Mouse (Mus musculus) c-Kit-positive CD71-positive TER-119-negative erythroid progenitor cells, embryonic 14.5 days (primary cell): ENCODE data around the gene Fkbp4.

Source experiments
- DNase-seq: peaks from one replicate; pipeline ENCODE4 v3.0.0-alpha.2; 2013; ENCODE audit warnings: low read depth

The Fkbp4 gene

DNA sequence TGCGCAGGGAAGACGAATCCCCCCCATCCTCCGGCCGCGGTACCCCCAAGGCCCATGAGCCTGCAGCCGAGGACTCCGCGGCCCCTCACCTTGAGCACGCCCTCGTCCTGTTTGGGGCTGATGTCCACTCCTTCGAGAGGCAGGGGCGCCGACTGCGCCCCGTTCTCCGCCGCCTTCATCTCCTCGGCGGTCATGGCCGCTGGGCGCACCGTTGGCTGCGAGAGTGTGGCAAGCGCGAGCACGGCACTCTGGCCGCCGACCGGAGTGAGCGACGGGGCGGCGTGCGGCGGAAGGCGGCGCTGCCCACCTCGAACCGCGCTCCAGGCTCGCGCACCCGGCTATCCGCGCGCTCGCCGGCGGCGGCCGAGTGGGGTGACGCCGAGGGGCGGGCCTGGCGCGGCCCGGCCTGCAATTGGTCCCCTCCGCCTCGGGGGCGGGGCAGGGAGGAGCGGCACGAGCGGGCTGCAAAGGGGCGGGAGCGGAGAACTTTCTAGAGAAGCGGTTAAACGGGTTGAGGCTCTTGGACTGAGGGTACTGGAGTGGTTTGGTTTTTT is at the start of gene Fkbp4:
Fkbp4 (minus strand) TSS at position 361 of the 554 bp plus-strand sequence.
- peak; percentile 84 for DNase-seq

DNA sequence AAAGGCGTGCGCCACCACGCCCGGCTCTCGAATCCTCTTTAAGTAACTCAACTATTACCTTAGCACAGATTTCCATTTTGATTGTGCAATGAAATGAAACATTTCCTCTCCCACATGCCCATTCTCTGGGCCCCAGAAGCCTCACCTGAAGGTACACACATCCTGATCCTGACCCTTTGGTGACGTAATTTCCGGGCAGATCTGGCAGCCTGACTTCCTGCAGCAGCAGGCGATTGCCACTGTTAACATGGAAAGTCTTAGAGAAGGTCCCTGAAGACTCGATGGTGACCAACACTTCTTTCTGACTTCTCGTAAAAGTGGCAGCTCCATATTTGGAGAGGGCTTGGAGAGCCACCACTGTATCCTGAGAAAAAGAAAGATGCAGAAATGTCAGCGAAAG is 49.3 kb upstream of the Fkbp4 start:
- no peak for DNase-seq

DNA sequence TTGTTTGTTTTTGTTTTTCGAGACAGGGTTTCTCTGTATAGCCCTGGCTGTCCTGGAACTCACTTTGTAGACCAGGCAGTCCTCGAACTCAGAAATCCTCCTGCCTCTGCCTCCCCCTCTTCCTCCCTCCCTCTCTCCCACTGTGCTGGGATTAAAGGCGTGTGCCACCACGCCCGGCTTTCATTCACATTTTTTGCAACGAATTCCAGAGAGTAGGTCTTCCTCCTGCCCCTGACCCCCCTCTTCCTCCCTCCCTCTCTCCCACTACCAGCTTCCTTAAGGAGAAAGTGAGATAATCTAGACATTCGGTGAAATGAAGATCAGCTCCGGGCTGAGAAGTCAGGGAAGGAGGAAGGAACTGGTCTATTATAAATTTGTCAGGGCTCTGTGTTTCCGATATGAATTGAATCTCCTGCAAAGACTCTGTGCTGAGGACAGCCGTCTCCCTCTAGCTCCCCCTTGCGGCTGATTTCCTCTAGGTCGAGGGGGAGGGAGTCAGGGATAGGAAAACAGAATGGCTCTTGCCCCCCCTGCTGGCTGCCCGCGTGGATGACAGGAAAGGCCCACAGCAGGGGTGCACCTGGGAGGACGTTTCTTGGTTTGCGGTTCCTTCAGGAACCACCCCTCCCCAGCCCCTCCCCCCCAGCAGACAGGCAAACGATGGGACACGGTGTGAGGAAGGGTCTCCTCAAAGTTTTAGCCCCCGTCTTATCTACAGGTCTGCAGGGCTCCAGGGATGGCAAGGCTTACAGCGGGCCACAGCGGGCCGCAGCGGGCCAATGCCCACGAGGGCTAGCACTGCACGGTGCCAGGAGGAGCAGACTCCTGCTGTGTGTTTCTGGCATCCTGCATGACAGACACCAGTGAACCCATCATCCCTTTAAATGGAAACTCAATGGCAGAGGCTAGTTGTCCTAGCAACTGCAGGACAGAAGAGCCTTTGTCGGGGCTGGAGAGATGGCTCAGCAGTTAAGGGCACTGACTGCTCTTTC is 41.3 kb upstream of the Fkbp4 start:
- peak; percentile 88 for DNase-seq

DNA sequence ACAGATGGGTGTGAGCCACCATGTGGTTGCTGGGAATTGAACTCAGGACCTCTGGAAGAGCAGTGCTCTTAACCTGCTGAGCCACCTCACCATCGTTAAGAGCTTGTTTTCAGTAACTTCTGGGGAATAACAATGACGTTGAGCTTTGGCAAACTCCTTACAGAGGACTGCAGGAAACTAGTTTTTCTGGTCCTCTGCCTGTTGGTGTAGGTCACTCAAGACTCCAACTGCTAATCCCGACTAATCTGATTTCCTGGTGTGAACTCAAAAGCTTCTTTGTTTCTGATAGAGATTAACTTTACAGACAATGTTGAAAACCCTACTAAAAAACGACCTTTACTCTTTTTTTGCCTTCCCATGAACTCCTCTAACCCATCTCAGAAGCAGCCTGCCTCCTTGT is 39.0 kb upstream of the Fkbp4 start:
- DNase-seq: no peak

DNA sequence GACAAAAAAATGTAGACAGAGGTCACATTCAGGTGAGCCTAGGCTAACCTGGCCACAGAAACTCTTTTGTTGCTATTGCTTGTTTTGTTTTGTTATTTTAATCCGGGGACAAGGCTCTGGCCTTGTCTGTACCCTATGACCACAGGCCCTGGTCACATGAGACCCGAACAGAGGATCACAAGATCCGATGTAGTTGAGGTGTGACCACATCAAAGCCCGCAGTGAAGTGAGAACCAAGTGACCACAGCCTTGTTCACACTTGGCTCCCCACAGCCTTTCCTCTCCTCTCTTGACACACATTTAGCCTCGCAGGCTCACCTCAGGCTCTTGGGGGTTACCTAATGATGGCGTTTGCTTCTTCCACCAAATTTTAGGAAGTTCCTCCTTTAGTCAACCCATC is 35.6 kb upstream of the Fkbp4 start:
- DNase-seq: no peak

DNA sequence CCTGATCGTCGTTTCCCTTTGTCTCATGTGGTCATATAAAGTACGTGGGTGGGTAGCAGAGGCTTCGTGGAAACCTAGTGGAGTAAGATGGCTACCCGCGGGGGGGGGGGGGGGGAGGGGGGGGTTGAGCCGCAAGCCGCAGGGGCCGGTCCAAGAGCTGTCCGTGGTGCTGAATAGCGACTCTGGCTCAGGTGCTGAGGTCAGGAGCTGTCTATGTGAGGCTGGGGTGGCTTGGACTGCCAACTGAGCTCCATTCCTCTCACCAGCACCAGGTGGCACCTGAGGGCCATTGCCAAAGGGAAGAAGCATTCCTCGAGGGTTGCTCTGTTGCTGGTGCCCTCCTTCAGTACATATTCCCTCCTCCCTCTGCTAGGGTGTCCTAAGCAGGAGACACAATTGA is 31.0 kb upstream of the Fkbp4 start:
- peak; percentile 40 for DNase-seq

DNA sequence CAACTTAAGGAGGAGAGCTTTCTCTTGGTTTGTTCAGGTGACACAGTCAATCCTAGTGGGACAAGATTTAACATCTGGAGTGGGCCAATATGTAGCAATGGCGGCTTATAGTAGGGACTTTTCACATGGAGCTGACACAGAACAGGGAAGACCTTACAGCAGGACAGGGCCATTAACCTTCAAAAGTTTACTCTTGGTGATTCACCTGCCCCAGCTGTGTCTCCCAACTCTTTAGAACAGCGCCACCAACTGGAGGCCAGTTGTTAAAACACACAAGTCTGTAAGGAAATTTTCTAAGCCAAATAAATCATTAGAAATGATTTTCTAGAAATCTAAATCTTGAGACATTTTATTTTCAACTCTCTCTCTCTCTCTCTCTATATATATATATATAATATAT is 28.8 kb upstream of the Fkbp4 start:
- DNase-seq: peak; percentile 44

DNA sequence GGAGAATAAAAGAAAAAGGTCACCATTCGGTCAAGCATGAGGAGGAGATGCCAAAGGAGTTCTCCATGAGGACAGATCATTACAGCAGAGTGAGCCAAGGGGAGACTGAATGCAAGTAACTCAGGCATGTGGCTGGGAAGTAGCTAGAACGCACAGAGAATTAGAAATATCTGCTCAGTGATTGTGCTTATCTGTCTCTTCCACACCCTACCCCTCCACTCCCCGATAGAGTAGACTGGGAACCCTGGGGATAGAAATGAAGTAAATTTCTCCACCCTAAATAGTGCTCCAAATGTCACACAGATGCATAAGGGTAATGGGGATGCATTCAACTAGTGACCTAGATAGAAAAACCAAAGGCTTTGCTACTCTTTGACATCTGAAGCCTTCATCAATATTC is 28.1 kb upstream of the Fkbp4 start:
- peak; percentile 40 for DNase-seq

DNA sequence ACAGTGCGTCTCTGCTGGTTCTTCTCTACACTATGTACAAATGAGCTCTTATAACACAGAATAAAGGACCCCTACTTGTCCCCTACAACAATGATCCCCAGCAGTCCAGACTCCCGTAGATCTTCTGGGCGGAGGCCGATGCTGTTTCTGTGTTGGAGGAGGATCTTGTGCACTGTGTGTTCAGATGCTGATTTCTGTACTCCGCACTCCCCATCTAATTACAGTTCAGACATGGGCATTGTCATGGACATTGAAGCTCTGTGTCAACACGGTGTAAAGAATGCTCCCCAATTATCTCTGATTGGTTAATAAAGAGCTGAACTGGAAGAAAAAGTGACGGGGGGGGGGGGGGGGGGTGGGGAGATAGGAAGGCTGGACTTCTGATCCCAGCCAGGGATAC is 27.6 kb upstream of the Fkbp4 start:
- DNase-seq: no peak

DNA sequence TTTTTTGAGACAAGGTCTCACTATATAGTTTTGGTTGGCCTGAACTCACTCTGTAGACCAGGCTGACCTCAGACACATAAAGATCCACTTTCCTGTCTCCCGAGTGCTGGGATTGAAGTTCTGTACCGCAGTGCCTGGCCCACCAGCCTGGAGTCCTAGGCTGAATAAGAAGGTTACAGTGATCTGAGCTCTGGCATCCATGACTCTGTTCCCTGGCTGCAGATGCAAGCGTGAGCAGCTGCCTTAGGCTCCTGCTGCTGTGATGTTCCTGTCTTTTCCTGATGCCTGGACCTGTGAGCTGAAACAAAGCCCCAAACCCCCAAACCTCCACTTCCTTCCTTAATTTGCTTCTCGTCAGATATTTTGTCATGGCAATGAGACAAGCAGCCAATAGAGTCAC is 26.5 kb upstream of the Fkbp4 start:
- no peak for DNase-seq

DNA sequence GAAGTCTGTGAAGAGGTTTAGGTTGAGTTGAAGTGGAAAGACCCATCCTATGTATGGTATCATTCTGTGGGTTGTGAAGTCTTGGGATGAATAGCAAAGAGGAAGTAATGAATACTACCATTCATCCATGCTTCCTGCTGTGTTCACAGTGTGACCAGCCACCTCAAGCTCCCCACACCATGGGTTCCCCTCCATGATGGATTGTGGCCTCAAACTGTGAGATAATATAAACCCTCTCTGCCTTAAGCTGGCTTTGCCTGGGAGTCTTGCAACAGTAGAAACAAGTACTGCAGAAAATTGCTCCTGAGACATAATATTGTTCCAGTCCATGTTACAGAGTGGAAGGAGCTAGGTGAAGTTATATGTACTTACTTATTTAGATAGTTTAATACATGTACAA is 23.1 kb upstream of the Fkbp4 start:
- no peak for DNase-seq

DNA sequence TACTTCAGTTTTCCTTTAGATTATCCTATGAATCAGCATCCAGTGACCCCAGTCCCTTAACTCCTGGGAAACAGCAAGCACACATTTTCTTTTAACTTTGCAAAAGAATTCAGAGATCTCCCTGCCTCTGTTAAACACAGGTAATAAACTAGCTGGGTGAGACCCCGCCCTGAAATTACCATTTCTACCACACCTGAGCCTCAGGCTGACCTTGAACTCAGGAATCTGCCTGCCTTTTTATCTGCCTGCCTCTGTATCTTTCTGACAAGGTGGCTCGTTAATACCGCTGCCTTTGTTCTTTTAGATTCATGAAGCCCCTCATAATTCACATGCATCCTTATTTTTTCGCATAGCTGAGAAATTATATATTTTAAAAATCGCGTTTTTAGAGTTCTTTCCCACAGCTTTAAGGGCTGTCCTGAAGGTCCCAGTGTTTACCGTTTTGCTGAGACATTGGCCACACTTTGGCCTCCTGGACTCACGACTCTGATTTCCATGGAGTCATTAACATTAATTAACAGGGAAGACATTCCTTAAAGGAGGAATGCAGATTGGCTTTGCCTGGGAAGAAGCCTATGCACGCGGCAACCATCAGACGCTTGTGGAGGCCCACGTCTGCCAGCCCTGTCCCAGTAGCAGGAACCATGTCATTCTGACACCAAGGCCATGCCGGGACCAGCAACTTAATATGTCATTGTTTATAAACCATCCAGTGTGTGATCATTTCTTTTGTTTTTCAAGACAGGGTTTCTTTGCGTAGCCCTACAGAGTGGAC is 22.4 kb upstream of the Fkbp4 start:
- no peak for DNase-seq

DNA sequence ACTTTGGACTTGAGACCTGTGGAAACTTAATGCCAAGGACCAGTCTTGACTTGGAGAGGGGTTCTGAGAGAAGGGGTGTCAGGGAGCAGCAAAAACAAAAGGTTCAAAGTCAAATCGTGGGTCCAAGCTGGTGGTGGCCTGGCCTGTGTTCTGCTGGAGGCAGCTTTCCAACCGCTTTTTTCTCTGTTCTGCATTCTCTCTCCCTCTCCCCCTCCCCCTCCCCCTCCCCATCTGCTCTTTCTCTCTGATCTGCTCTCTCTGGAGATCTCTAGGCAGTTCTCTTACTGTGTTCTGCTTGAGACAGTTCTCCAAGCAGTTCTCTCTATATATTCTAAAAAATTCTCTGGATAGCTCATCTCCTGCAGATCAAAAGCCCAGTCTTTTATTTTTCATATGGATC is 21.8 kb upstream of the Fkbp4 start:
- DNase-seq: no peak

DNA sequence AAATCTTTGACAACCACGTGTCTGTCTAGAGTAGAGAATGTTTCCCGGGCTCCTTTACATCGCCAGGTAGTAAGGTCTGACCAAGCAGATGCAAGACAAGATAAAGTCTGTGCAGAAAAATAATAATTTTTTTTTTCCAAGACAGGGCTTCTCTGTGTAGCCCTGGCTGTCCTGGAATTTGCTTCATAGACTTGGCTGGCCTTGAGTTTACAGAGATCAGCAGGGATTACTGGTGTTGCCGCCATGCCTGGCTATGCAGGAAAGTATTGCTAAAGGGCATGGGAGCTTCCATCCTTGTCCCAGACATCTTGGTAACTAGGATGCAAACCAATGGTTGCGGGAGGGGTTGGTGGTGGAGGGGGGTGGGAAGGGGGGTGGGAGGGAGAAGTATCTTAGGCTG is 18.7 kb upstream of the Fkbp4 start:
- DNase-seq: no peak

DNA sequence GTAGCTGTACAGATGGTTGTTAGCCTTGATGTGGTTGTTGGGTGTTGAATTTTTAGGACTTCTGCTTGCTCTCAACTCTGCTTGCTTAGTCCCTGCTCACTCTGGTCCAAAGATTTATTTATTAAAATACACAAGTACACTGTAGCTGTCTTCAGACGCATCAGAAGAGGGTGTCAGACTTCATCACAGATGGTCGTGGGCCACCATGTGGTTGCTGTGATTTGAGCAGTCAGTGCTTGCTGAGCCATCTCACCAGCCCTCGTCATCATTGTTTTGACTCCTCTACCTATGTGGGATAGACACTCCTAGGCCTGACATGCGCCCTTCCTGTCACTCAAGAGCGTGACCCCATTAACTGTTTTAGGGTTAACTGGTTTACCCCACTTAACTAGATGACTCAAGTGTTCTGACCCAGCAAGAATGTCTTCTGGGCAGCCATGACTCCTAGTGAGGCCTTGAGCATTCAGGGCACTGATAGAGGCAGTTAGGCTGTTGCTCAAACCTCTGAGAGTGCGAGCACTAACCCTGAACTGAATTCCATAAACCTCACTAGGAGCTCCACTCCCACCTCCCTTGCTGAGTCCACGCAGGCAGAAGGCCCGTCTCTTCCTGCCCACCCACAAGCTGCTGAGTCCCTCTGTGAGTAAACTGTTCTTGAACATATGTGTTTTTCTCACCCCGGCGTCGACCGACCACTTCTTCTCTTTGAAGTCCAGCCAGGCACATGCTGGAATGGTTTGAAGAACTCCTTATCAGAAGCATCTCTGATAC is 17.5 kb upstream of the Fkbp4 start:
- no peak for DNase-seq

DNA sequence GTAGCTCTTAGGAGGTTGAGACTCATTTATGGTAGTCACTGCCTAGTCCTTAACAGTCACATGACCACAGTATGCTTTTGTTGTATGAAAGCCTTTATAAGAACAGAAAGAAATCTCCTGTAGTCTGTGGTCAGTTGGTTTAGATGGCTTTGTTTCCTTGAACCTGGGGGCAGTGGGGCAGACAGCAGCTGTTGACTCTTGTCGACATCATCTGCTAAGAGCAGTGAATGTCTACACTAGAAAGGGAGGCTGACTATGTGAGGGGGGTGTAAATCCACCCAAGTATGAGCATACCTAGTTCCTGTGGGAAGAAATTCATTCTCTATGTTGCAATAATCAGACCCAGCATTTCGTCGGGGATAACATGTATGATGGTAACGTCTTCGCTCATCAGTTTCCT is 8.6 kb upstream of the Fkbp4 start:
- no peak for DNase-seq

DNA sequence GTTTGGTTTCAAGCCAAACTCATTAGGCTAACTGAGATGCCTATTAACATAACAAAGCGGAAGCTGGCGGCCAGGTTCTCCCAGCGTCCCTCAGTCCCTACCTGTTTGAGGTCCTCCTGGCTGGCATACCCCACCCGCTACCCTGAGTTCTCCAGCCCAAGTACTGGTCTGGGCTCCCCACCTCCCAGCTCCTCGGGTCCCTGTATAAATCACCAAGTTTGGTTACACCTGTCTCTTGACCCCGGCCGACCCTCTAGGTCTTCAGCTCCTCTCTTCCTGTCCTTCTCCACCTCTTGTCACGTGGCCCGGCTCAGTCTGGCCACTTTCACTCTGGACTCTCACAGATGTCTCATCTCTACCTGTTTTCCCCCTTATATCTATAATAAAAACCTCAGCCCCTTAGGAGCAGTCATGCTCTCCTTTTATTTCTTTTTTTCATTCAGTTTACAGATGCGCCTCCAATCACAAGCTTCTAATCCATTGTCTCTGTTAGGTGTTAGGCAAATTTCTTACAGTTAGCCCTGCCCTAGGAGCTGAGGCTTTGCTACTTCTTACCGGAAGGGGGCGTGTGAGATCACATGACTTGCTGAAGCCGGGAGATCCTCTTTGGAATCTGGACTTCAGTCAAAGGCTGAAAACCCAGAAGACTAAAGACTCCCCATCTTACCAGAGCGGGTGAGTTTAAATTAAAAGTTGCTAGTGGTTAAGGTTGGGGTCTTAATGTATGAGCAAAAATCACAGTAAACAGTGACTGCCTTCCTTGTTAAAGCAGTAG is 7.5 kb upstream of the Fkbp4 start:
- DNase-seq: no peak

DNA sequence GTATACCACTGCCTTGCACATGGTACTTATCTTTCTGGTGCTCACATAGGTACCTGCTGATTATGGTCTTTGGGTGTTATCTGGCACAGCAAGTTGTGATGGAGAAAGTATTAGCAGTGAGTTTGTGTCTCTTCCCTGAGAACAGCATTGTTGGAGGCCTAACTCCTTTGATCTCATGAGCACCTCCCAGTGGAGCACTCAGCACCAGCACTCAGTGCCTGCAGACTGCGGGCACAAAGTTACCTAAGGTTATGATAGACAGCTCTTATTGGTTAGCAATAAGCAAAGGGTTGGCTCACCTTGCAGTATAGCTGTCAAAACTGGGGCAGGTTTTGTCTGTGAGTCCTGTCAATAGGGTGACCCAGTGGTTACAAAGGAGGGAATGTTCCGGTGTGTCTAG is 1.8 kb upstream of the Fkbp4 start:
- DNase-seq: no peak

DNA sequence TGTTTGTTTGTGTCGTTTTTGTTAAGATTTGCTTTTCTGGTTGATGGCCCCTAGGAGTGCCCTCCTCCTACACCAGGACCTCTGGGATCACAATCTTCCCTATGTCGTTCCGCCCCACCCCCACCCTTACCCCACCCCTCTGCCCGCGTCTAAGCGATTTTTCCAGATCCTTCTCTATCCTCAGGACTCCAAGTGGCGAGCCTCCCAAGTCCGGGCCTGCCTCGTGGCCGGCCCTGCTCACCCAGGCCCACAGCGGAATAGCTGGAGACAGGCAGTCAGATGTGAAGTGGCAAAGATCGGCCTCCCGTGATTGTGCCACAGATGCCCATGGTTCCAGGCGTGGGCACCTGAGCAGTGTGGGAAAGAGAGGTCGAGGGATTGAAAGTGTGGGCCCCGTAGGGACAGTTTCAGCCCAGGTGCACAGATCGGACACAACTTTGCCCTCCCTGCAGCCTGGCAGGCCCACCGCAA is 429 bp upstream of the Fkbp4 start:
- DNase-seq: no peak

DNA sequence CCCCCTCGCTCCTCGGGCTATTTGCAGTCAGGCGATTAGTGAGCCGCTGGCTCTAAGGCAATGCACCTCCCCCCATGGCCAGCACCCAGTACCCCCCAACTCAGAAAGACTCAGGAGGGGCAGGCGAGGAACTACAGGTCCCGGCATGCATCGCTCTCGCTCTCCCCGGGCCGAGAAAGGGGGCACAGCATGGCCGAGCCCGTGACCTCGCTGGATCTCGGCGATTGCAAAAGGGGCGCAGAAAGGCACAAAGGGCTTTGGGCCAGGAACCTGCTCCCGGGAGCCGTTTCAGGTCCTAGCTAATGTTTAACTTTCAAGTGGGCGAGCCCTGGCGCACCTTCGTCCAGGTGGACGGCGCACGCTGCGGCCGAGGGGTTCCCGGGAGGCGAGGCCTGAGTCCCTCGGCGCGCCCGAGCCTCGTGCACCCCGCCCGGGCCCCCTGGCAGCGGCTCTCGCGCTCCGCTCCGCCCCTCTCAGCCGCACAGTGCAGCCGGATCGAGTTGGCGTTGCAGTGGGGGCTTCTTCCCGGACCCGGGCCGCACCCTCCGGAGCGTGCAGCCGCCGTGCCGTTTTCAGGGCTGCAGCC is 653 bp downstream of the Fkbp4 start:
- no peak for DNase-seq

DNA sequence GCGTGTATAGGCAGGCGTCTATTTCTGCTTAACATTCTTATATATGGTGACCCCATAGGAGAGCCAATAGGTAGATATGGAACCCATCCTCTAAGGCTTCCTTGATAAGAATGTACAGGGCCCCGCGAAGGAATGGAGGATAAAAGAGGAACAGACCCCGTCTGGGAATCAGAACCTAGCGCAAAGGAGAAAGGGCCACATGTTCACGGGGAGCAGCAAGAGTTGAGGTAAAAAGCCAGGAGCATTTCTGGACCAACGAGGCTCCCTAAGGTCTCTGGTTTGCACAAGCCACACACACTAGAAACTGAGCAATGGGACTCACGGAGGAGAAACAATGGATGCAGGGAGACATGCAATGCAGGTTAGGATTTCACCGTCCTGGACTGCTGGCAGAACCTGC is 1.2 kb downstream of the Fkbp4 start:
- no peak for DNase-seq
